Mouse (Mus musculus) MEL (cell line): ENCODE measurements around the gene Cald1. TPM values are rescaled to one million over a fixed set of nuclear protein-coding genes. Genes with fewer than 3 reads are reported as not detected.

Source experiments
- DNase-seq: peaks from one replicate; pipeline ENCODE4 v3.0.0; 2011; ENCODE audit warnings: low read depth, low spot score
- H3K27ac ChIP-seq: 2 replicates; pipeline ENCODE4 v1.5.1; 2012; ENCODE audit warnings: low read depth, mild to moderate bottlenecking, control low read depth, low read length, moderate library complexity; ENCODE audit not compliant: control insufficient read depth
- H3K27me3 ChIP-seq, 2 experiments: fragments of 150-350 bp in 1 of 2; sonication (generic) in 1 of 2; 2 replicates each; pipeline ENCODE4 v1.6.1; 2012; ENCODE audit warnings: low read length in 2 of 2, mild to moderate bottlenecking in 2 of 2, improper control_type of control experiment in 1 of 2, moderate library complexity in 1 of 2; ENCODE audit not compliant: insufficient read depth in 2 of 2, control insufficient read depth in 1 of 2
- H3K36me3 ChIP-seq, 2 experiments: 2 replicates each; pipeline ENCODE4 v1.6.1; 2012 to 2014; ENCODE audit warnings: low read length in 2 of 2, improper control_type of control experiment in 1 of 2, inconsistent platforms in 1 of 2, mild to moderate bottlenecking in 1 of 2; ENCODE audit not compliant: insufficient read depth in 2 of 2, control insufficient read depth in 1 of 2
- H3K4me1 ChIP-seq, 2 experiments: fragments of 150-350 bp in 1 of 2; sonication (generic) in 1 of 2; 2 replicates each; pipeline ENCODE4 v1.6.1; 2012; ENCODE audit warnings: low read length in 2 of 2, improper control_type of control experiment in 1 of 2, mild to moderate bottlenecking in 1 of 2; ENCODE audit not compliant: insufficient read depth in 2 of 2, control insufficient read depth in 1 of 2
- H3K4me3 ChIP-seq, 2 experiments: fragments of 150-350 bp in 1 of 2; sonication (generic) in 1 of 2; 2 replicates each; pipeline ENCODE4 v1.5.1; 2012; ENCODE audit warnings: low read depth in 2 of 2, low read length in 2 of 2, mild to moderate bottlenecking in 2 of 2, moderate library complexity in 2 of 2, control low read depth in 1 of 2, improper control_type of control experiment in 1 of 2; ENCODE audit not compliant: control insufficient read depth in 1 of 2, insufficient read depth in 1 of 2
- H3K79me2 ChIP-seq: 2 replicates; pipeline ENCODE4 v1.6.1; 2012; ENCODE audit warnings: mild to moderate bottlenecking, low read length, moderate library complexity; ENCODE audit not compliant: control insufficient read depth, poor library complexity, insufficient read depth
- H3K9ac ChIP-seq: 2 replicates; pipeline ENCODE4 v1.6.1; 2012; ENCODE audit warnings: low read depth, mild to moderate bottlenecking, control low read depth, low read length, moderate library complexity; ENCODE audit not compliant: control insufficient read depth, poor library complexity, severe bottlenecking
- H3K9me3 ChIP-seq: fragments of 150-350 bp; sonication (generic); replicated peaks from 2 replicates; pipeline ENCODE4 v1.6.1; 2012; ENCODE audit warnings: mild to moderate bottlenecking, low read length, improper control_type of control experiment, moderate library complexity; ENCODE audit not compliant: insufficient read depth
- CHD2 ChIP-seq: IDR thresholded peaks from 2 replicates; pipeline ENCODE4 v1.6.1; 2011; ENCODE audit warnings: low read length, improper control_type of control experiment
- CTCF ChIP-seq, 3 experiments: IDR thresholded peaks in 2 of 3; conservative IDR thresholded peaks in 1 of 3; 2 replicates each; pipeline ENCODE4 v1.5.1; 2011 to 2012; ENCODE audit warnings: low read length in 3 of 3, low read depth in 2 of 3, mild to moderate bottlenecking in 2 of 3, improper control_type of control experiment in 1 of 3, inconsistent platforms in 1 of 3, mixed read lengths in 1 of 3, moderate library complexity in 1 of 3; ENCODE audit not compliant: control insufficient read depth in 1 of 3, insufficient read depth in 1 of 3, poor library complexity in 1 of 3, severe bottlenecking in 1 of 3
- ETS1 ChIP-seq: IDR thresholded peaks from 2 replicates; pipeline ENCODE4 v1.6.1; 2012; ENCODE audit warnings: low read depth, mild to moderate bottlenecking, inconsistent platforms, low read length, improper control_type of control experiment, moderate library complexity
- GATA1 ChIP-seq: IDR thresholded peaks from 2 replicates; pipeline ENCODE4 v1.6.1; 2011; ENCODE audit warnings: low read depth, low read length, improper control_type of control experiment
- JUND ChIP-seq: IDR thresholded peaks from 2 replicates; pipeline ENCODE4 v1.6.1; 2011; ENCODE audit warnings: low read depth, mild to moderate bottlenecking, improper control_type of control experiment, low read length
- KAT2A ChIP-seq: conservative IDR thresholded peaks from 2 replicates; pipeline ENCODE4 v1.6.1; 2012; ENCODE audit warnings: low read depth, low read length, improper control_type of control experiment, inconsistent platforms
- MAFK ChIP-seq: IDR thresholded peaks from 2 replicates; pipeline ENCODE4 v1.6.1; 2011; ENCODE audit warnings: low read depth, mild to moderate bottlenecking, low read length, improper control_type of control experiment, borderline replicate concordance
- MAX ChIP-seq: IDR thresholded peaks from 2 replicates; pipeline ENCODE4 v1.6.1; 2011; ENCODE audit warnings: low read length, improper control_type of control experiment
- MAZ ChIP-seq: IDR thresholded peaks from 2 replicates; pipeline ENCODE4 v1.6.1; 2012; ENCODE audit warnings: low read depth, mild to moderate bottlenecking, inconsistent platforms, low read length, improper control_type of control experiment
- MXI1 ChIP-seq: IDR thresholded peaks from 2 replicates; pipeline ENCODE4 v1.6.1; 2011; ENCODE audit warnings: mild to moderate bottlenecking, low read depth, low read length, improper control_type of control experiment
- NELFE ChIP-seq: IDR thresholded peaks from 2 replicates; pipeline ENCODE4 v1.6.1; 2011; ENCODE audit warnings: low read depth, low read length, improper control_type of control experiment
- NRF1 ChIP-seq: IDR thresholded peaks from 2 replicates; pipeline ENCODE4 v1.6.1; 2014; ENCODE audit warnings: low read depth, mild to moderate bottlenecking, inconsistent platforms, low read length, improper control_type of control experiment, moderate library complexity; ENCODE audit not compliant: poor library complexity, insufficient read depth, severe bottlenecking
- POLR2AphosphoS2 ChIP-seq: IDR thresholded peaks from 2 replicates; pipeline ENCODE4 v1.6.1; 2011; ENCODE audit warnings: low read length, improper control_type of control experiment
- RAD21 ChIP-seq: IDR thresholded peaks from 2 replicates; pipeline ENCODE4 v1.6.1; 2011; ENCODE audit warnings: mild to moderate bottlenecking, low read depth, low read length, improper control_type of control experiment
- RCOR1 ChIP-seq: IDR thresholded peaks from 2 replicates; pipeline ENCODE4 v1.6.1; 2012; ENCODE audit warnings: low read depth, mild to moderate bottlenecking, inconsistent platforms, low read length, improper control_type of control experiment
- SIN3A ChIP-seq: IDR thresholded peaks from 2 replicates; pipeline ENCODE4 v1.6.1; 2012; ENCODE audit warnings: low read length, improper control_type of control experiment, inconsistent platforms
- SMC3 ChIP-seq: IDR thresholded peaks from 2 replicates; pipeline ENCODE4 v1.6.1; 2011; ENCODE audit warnings: low read depth, low read length, improper control_type of control experiment
- TAL1 ChIP-seq: IDR thresholded peaks from 2 replicates; pipeline ENCODE4 v1.6.1; 2012; ENCODE audit warnings: mild to moderate bottlenecking, inconsistent platforms, low read length, moderate library complexity, mixed read lengths
- UBTF ChIP-seq: IDR thresholded peaks from 2 replicates; pipeline ENCODE4 v1.6.1; 2012; ENCODE audit warnings: low read depth, mild to moderate bottlenecking, inconsistent platforms, low read length, improper control_type of control experiment, moderate library complexity, borderline replicate concordance; ENCODE audit not compliant: insufficient read depth
- USF2 ChIP-seq, 2 experiments: IDR thresholded peaks; 2 replicates each; pipeline ENCODE4 v1.6.1; 2011 to 2012; ENCODE audit warnings: improper control_type of control experiment in 2 of 2, low read length in 2 of 2, borderline replicate concordance in 1 of 2, inconsistent platforms in 1 of 2, low read depth in 1 of 2, mild to moderate bottlenecking in 1 of 2; ENCODE audit not compliant: insufficient read depth in 1 of 2
- ZC3H11A ChIP-seq: IDR thresholded peaks from 2 replicates; pipeline ENCODE4 v1.6.1; 2012; ENCODE audit warnings: low read depth, mild to moderate bottlenecking, inconsistent platforms, low read length, improper control_type of control experiment
- ZKSCAN1 ChIP-seq: IDR thresholded peaks from 2 replicates; pipeline ENCODE4 v1.6.1; 2012; ENCODE audit warnings: low read depth, mild to moderate bottlenecking, inconsistent platforms, low read length, improper control_type of control experiment, moderate library complexity
- ZMIZ1 ChIP-seq: IDR thresholded peaks from 2 replicates; pipeline ENCODE4 v1.6.1; 2012; ENCODE audit warnings: low read depth, mild to moderate bottlenecking, inconsistent platforms, low read length, improper control_type of control experiment, moderate library complexity
- ZNF384 ChIP-seq: IDR thresholded peaks from 2 replicates; pipeline ENCODE4 v1.6.1; 2012; ENCODE audit warnings: low read depth, mild to moderate bottlenecking, inconsistent platforms, low read length, improper control_type of control experiment
- polyA plus RNA-seq, 2 experiments: library from polyadenylated mRNA; stranded (reverse) in 1 of 2; unstranded in 1 of 2; fragments of >175 nt in 1 of 2; fragments of >200 nt in 1 of 2; gene quantifications; 2 replicates each; pipeline versions ENCODE4 v1.2.1 to v1.2.4; 2012; ENCODE audit warnings: low replicate concordance in 2 of 2, low read depth in 1 of 2; ENCODE audit not compliant: insufficient read length in 2 of 2, insufficient read depth in 1 of 2, missing spikeins in 1 of 2
- total RNA-seq: library from RNA; depleted of rRNA; stranded (reverse); fragments of 300-350 nt; gene quantifications from 2 replicates; pipeline ENCODE4 v1.2.3, GENCODE M21; 2012

Cald1 gene
- total and polyA plus RNA-seq, 3 experiments, result not detected

GRCm38 (mm10) chr6:34619494-34619893 lies 21.2 kb downstream of the Cald1 start:
- no peaks in the 10 kb centered on the region; a peak in 2 of 4 replicates for H3K27me3 ChIP-seq
- no peak overlapping the region for H3K4me3 ChIP-seq
- H3K4me1 ChIP-seq, result no peaks in the 10 kb centered on the region
- no peaks in the 10 kb centered on the region for H3K9me3 ChIP-seq
- H3K79me2 ChIP-seq, result no peaks in the 10 kb centered on the region
- H3K36me3 ChIP-seq, result no peaks in the 10 kb centered on the region
- DNase-seq, result no peak
- no peak overlapping the region for H3K27ac ChIP-seq
- TF ChIP-seq ZMIZ1 (no peak), ETS1 (no peak), RAD21 (no peak), ZKSCAN1 (no peak), SMC3 (no peak), POLR2AphosphoS2 (no peak), UBTF (no peak), JUND (no peak), NRF1 (no peak), SIN3A (no peak)
- TF ChIP-seq, all 39 proteins: peak for 0
- no peak overlapping the region for H3K9ac ChIP-seq

- Histone ChIP-seq H3K4me3 (no peak overlapping the region), H3K36me3 (no peaks in the 10 kb centered on the region), H3K27ac (no peak overlapping the region), H3K27me3 (peaks cover 0 to under 1% of the 10 kb centered on the region in 2 experiments; a peak in 3 of 4 replicates), H3K9ac (no peak overlapping the region), H3K4me1 (no peaks in the 10 kb centered on the region), H3K9me3 (no peaks in the 10 kb centered on the region), H3K79me2 (no peaks in the 10 kb centered on the region)
- DNase-seq, result no peak
- no peak for TF ChIP-seq MAX
- TF ChIP-seq MAFK, result no peak
- TF ChIP-seq TAL1, result no peak
- no peak for TF ChIP-seq NELFE
- no peak for TF ChIP-seq ZKSCAN1
- TF ChIP-seq CTCF (IDR thresholded peaks at IDR 0.05 in 2 of 3, conservative IDR thresholded peaks at IDR 0.05 in 1 of 3; ENCODE audit: control insufficient read depth in 1 of 3, insufficient read depth in 1 of 3, low read depth in 2 of 3, low read length in 3 of 3, poor library complexity in 1 of 3, severe bottlenecking in 1 of 3), result no peak
- no peak for TF ChIP-seq ZNF384
- no peak for TF ChIP-seq MAZ
- TF ChIP-seq ZMIZ1, result no peak
- TF ChIP-seq ZC3H11A, result no peak
- no peak for TF ChIP-seq CHD2
- no peak for TF ChIP-seq KAT2A
- TF ChIP-seq USF2 (IDR thresholded peaks at IDR 0.05; ENCODE audit: borderline replicate concordance in 1 of 2, insufficient read depth in 1 of 2, low read depth in 1 of 2, low read length in 2 of 2), result no peak
- no peak for TF ChIP-seq MXI1
- no peak for TF ChIP-seq GATA1
- no peak for TF ChIP-seq SMC3
- TF ChIP-seq RCOR1, result no peak
- TF ChIP-seq NRF1, result no peak
Observed at GRCm38 (mm10) chr6:34620242-34620641, 21.9 kb downstream of the Cald1 start.
